Comparison of ENCODE assay signal across 24 mouse cellular contexts in the genomic region with DNA sequence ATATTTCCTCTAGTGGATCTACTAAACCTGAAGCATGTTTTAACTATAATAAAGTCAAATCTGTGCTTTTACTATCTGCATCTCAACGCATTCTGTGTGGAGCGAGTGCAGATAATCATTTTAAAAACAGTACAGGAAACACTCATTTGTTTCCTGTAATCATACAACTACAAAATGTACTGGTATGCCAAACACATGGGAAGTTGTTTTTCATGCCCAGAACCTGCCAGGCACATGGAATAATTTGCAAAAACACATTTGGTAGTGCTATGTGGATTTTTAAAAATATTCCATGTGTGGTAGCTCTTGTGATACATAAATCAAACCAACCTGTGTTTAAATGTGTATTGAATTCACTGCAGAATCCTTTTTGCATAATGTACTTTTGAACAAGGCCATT.
DNase-seq lines count a peak whose midpoint lies in the region; ATAC-seq and TF ChIP-seq lines count a peak whose summit lies in the region.
"Had no signal": no experiment of that assay in that cellular context is flagged by ENCODE, and none has a peak within 500 bp of the region (broad histone marks: within the 10 kb centered on the region; RNA-seq: fewer than 3 reads in every experiment).

No protein-coding gene starts in this region.

- no peaks in the 10 kb centered on the region for H3K9me3 ChIP-seq in forebrain, embryonic 14.5 days (replicated peaks; ENCODE audit: control insufficient read depth, low read length)
- H3K9me3 ChIP-seq in forebrain, embryonic 12.5 days, result no peaks in the 10 kb centered on the region
- no peaks in the 10 kb centered on the region for H3K9me3 ChIP-seq in forebrain, postnatal 0 days (ENCODE audit: low read length)
- H3K9me3 ChIP-seq in forebrain, embryonic 15.5 days, result no peaks in the 10 kb centered on the region

- 87% methylated on average over 2 of the region's 2 CpGs for WGBS in forebrain, embryonic 14.5 days
- WGBS in forebrain, embryonic 12.5 days, result 91% methylated on average over 2 of the region's 2 CpGs
- 59% methylated on average over 2 of the region's 2 CpGs for WGBS in forebrain, postnatal 0 days
- 72% methylated on average over 2 of the region's 2 CpGs for WGBS in forebrain, embryonic 15.5 days

- DNase-seq in forebrain, embryonic 14.5 days (ENCODE audit: low spot score), result peak; percentile 38
- DNase-seq in forebrain, postnatal 0 days, result peak; percentile 64
- DNase-seq in brain, embryonic 14.5 days (ENCODE audit: low read depth), result peak; percentile 48
- peak; percentile 59 for DNase-seq in brain, embryonic 18.5 days (ENCODE audit: low read depth, low spot score)
- no peak for DNase-seq in cerebellum, adult 18-20 months
- DNase-seq: adrenal gland, adult 2 months; adrenal gland, adult 8-10 months; adrenal gland, postnatal 10 days; adrenal gland, postnatal 14 days; adrenal gland, postnatal 25 days; adrenal gland, postnatal 36 days; B cell, adult 2 months; cerebellum, adult 11 months; cerebellum, adult 11-12 months; cerebellum, adult 2 months; cerebellum, adult 8-10 months had no signal

- no peak overlapping the region for H3K4me3 ChIP-seq in forebrain, embryonic 14.5 days (ENCODE audit: low read depth, low read length)
- H3K4me3 ChIP-seq in forebrain, embryonic 12.5 days (replicated peaks), result no peak overlapping the region
- H3K4me3 ChIP-seq in forebrain, postnatal 0 days (ENCODE audit: low read depth, low read length), result no peak overlapping the region
- H3K4me3 ChIP-seq in forebrain, embryonic 15.5 days, result no peak overlapping the region

- H3K4me1 ChIP-seq in forebrain, embryonic 14.5 days (ENCODE audit: control insufficient read depth, insufficient read depth, low read length), result no peaks in the 10 kb centered on the region
- H3K4me1 ChIP-seq in forebrain, embryonic 12.5 days, result no peaks in the 10 kb centered on the region
- no peaks in the 10 kb centered on the region for H3K4me1 ChIP-seq in forebrain, postnatal 0 days (ENCODE audit: insufficient read depth)
- no peaks in the 10 kb centered on the region for H3K4me1 ChIP-seq in forebrain, embryonic 15.5 days

- H3K4me2 ChIP-seq in forebrain, embryonic 14.5 days (ENCODE audit: low read length), result no peak overlapping the region
- no peak overlapping the region for H3K4me2 ChIP-seq in forebrain, embryonic 12.5 days
- no peak overlapping the region for H3K4me2 ChIP-seq in forebrain, postnatal 0 days (ENCODE audit: low read depth)
- no peak overlapping the region for H3K4me2 ChIP-seq in forebrain, embryonic 15.5 days (replicated peaks)

- no peaks in the 10 kb centered on the region for H3K36me3 ChIP-seq in forebrain, embryonic 14.5 days (ENCODE audit: control insufficient read depth, insufficient read depth, low read length)
- no peaks in the 10 kb centered on the region for H3K36me3 ChIP-seq in forebrain, embryonic 12.5 days (replicated peaks)
- H3K36me3 ChIP-seq in forebrain, postnatal 0 days (ENCODE audit: insufficient read depth), result no peaks in the 10 kb centered on the region
- no peaks in the 10 kb centered on the region for H3K36me3 ChIP-seq in forebrain, embryonic 15.5 days
- H3K36me3 ChIP-seq: G1E had no signal

- no peak for ATAC-seq in forebrain, embryonic 14.5 days
- ATAC-seq in forebrain, embryonic 12.5 days (ENCODE audit: low FRiP score), result no peak
- ATAC-seq in forebrain, postnatal 0 days, result peak; percentile 47; the same call in 1 of the 2 replicates
- ATAC-seq in forebrain, embryonic 15.5 days (replicated peaks), result no peak
- ATAC-seq in megakaryocyte progenitor cell, adult 5-6 weeks (replicated peaks; ENCODE audit: poor library complexity), result no peak
- ATAC-seq: activated CD4-positive, CD25-positive, alpha-beta regulatory T cell, adult 4 months; CD4-positive, CD25-positive, alpha-beta regulatory T cell, adult 4 months; Patski had no signal

- H3K9ac ChIP-seq in forebrain, embryonic 14.5 days (ENCODE audit: low read length), result no peak overlapping the region
- H3K9ac ChIP-seq in forebrain, embryonic 12.5 days, result no peak overlapping the region
- no peak overlapping the region for H3K9ac ChIP-seq in forebrain, postnatal 0 days
- no peak overlapping the region for H3K9ac ChIP-seq in forebrain, embryonic 15.5 days (replicated peaks)

- no peaks in the 10 kb centered on the region for H3K27me3 ChIP-seq in forebrain, embryonic 14.5 days (replicated peaks; ENCODE audit: control insufficient read depth, insufficient read depth, low read length)
- H3K27me3 ChIP-seq in forebrain, embryonic 12.5 days, result no peaks in the 10 kb centered on the region
- H3K27me3 ChIP-seq in forebrain, postnatal 0 days (ENCODE audit: insufficient read depth, low read length), result no peaks in the 10 kb centered on the region
- H3K27me3 ChIP-seq in forebrain, embryonic 15.5 days, result no peaks in the 10 kb centered on the region
- H3K27me3 ChIP-seq: CH12.LX, Patski had no signal

- TF ChIP-seq POLR2A in brain, embryonic 14.5 days (IDR thresholded peaks at IDR 0.05; ENCODE audit: borderline replicate concordance, extremely low read depth, insufficient read depth, insufficient read length, poor library complexity, severe bottlenecking), result no peak

- TF ChIP-seq CTCF in forebrain, postnatal 0 days (IDR thresholded peaks at IDR 0.05; ENCODE audit: low read depth), result no peak
- TF ChIP-seq CTCF in brain, embryonic 14.5 days (IDR thresholded peaks at IDR 0.05; ENCODE audit: borderline replicate concordance, extremely low read depth, insufficient read depth, insufficient read length), result no peak

- no peak overlapping the region for H3K27ac ChIP-seq in forebrain, embryonic 14.5 days (ENCODE audit: low read depth, low read length)
- H3K27ac ChIP-seq in forebrain, embryonic 12.5 days, result no peak overlapping the region
- H3K27ac ChIP-seq in forebrain, postnatal 0 days (ENCODE audit: low read depth, low read length), result no peak overlapping the region
- no peak overlapping the region for H3K27ac ChIP-seq in forebrain, embryonic 15.5 days (replicated peaks)

Comparison
In these comparisons a context has a peak if more than half of its experiments do, and no peak if none do; other contexts are left out.
1. DNase-seq: peak in forebrain, embryonic 14.5 days (single experiment), forebrain, postnatal 0 days (single experiment), brain, embryonic 14.5 days (single experiment) and brain, embryonic 18.5 days (single experiment); none in cerebellum, adult 18-20 months (0 of 2).